Mouse (Mus musculus) c-Kit-positive CD71-positive TER-119-positive erythroid progenitor cells, embryonic 14.5 days (primary cell): ENCODE data around the gene Ccr1.
"Not testable (repeated sequence)": the region's sequence is repeated elsewhere in the genome, so short reads cannot be mapped to it uniquely, and the experiment has no call there.

Experiments used
- DNase-seq: peaks from one replicate; pipeline ENCODE4 v3.0.0-alpha.2; 2013; ENCODE audit warnings: low spot score

Ccr1 gene

DNA sequence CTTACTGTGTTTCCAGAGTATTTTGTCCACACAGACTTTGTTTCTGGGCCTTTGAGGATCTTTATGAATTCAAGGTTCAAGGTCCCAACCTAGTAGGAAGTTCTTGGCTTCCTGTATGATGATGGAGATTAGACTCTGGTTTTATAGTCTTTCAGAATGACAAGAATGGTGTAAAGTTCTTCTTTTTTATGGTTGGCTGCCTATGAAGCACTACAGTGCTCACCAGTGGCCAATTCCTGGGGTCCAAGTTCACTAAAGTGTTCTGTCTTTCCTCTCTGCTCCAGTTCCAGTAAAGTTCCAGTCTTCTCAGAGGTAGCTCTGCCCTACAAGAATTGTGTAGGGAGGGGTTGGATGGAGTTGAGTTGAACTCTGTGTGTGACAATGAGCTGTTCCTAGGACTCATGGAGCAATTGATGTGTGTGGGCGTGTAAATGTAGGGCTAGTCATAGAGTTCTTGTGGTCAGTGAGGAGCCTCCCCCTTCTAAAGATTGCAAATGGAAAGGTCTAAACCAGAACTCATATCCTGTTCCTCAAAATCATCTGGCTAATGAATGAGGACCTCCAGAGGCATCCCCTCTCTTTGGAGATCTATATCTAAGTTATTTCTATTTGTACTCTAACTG lies at the start of gene Ccr1:
TSS of gene Ccr1 (minus strand) at position 403 of the 623 bp plus-strand sequence.
- no peak for DNase-seq

DNA sequence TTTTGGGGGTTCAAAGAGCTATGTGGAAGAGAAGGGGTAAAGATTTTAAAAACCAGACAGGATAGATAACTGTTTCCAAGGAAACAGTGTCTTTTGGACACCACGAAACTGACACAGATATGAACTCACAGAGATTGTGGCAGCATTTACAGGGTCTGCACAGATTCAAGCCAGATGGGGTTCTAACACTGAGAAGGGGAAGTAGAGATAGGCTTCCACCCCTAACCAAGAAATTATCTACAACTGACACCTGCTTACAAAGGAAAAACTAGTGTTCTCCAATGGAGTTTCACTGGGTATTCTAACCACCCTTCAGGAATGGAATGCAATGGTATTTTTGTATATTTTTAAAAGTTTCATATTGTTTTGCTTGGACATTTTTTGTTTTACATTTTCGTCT lies 47.6 kb upstream of the Ccr1 start:
- no peak for DNase-seq

GRCm38 (mm10) chr9:124014985-124015652 lies 46.6 kb upstream of the Ccr1 start:
- no peak for DNase-seq

DNA sequence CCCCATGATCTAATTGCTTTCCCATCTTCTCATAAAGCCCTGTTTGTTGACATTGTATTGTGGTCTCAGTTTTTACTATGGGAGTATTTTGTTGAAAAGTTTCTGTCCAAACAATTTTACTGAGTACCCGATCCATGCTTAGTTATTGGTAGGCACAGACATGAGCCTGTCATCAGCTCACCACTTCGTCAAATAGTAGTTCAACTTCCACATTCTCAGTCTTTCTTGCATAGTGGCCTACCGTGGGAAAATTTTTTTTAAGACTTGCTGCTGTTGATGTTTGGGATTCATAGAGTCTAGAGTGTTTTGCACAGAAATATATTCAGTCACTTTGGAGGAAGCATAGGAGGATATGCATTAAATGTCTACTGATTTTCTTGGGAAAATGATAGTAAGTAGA lies 44.8 kb upstream of the Ccr1 start:
- DNase-seq = no peak

GRCm38 (mm10) chr9:124012691-124013090 lies 44.2 kb upstream of the Ccr1 start:
- DNase-seq = no peak

DNA sequence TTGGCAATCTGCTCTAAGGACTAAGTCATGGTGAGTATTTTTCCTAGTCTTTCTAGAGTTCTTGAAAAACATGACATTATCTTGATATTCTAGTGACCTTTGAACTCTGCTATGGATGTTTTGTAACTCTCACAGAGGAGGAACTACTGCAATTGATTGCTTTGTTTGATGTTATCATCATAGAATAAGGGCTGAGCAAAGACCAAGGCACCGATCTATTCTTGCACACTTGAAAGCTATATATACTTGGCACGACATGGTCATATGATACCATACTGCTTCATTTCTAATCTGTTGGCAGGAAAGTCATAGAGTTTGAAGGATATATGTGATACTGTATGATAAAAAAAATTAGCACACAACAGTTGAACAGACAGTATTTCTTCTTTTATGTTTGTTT lies 31.3 kb upstream of the Ccr1 start:
- DNase-seq = no peak

DNA sequence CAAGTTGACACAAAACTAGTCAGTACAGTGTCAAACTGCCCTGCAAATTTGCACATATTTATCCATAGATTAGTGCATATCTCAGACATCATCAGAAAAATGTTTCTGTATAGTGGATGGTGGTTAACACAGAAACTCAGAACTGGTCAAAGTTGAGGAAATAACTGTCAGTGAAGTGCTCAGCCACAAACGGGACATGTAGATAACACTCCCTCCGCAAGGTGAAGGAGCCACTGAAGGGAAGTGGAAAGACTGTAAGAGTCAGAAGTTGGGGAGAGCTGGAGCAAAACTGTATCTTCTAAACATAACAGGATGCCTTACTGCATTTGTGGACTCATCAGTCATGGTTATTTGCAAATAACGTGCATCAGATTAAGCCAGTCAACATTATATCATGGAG lies 29.2 kb upstream of the Ccr1 start:
- no peak for DNase-seq

- DNase-seq = no peak
Observed at GRCm38 (mm10) chr9:123991312-123991906, 22.9 kb upstream of the Ccr1 start.

- no peak for DNase-seq
Observed at GRCm38 (mm10) chr9:123989671-123990070, 21.2 kb upstream of the Ccr1 start.

- no peak for DNase-seq
Observed at GRCm38 (mm10) chr9:123986217-123986616, 17.7 kb upstream of the Ccr1 start.

GRCm38 (mm10) chr9:123984943-123985342 lies 16.5 kb upstream of the Ccr1 start:
- DNase-seq = no peak

DNA sequence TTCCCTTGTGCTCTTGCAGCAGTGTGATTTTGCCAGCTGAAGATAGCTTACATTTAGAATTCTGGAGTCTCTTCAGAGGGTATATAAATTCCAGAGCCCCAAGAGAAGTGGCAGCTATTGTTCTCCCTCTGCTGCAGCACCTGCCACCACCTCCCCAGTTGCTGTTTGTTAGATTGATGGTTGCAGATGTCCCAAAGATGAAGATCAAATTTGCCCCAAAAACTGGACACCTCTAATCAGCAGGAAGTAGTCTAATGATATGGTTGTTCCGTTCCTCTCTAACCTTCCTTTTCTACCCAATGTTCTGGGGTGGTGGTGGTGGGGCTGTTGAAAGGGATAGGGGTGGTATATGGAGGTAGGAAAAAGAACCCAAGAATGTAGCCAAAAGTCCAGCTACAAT lies 14.2 kb upstream of the Ccr1 start:
- DNase-seq = no peak

- no peak for DNase-seq
Observed at GRCm38 (mm10) chr9:123981909-123982308, 13.4 kb upstream of the Ccr1 start.

GRCm38 (mm10) chr9:123980858-123981475 lies 12.5 kb upstream of the Ccr1 start:
- DNase-seq = not testable (repeated sequence)

- DNase-seq = no peak
Observed at GRCm38 (mm10) chr9:123978308-123978707, 9.8 kb upstream of the Ccr1 start, which contains the start of gene Ccr1l1. TSS of gene Ccr1l1 (minus strand) at chr9:123978408.

GRCm38 (mm10) chr9:123976876-123977663 lies 8.6 kb upstream of the Ccr1 start:
- DNase-seq = no peak

DNA sequence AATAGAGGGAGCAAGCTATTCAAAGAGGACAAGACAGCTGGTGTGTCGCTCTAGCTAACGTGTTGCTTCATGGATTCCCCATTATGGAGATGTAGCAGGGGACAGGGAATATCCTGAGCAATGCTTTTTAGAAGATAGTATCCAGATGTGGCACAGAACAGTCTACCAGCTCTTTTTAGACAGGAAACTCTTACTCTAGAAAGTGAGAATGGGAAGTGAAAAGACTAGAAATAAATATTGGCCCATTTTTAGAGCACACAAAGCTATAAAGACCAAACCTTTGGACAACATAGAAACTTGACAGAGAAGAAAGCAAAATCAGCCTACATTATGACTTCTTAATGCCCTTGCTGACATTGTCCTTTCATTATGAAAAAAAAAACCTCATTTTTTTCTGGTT lies 7.1 kb upstream of the Ccr1 start:
- DNase-seq = no peak

GRCm38 (mm10) chr9:123966858-123967495 lies 1.5 kb downstream of the Ccr1 start:
- DNase-seq = not testable (repeated sequence)

- DNase-seq = no peak
Observed at GRCm38 (mm10) chr9:123964776-123965175, 3.7 kb downstream of the Ccr1 start.

DNA sequence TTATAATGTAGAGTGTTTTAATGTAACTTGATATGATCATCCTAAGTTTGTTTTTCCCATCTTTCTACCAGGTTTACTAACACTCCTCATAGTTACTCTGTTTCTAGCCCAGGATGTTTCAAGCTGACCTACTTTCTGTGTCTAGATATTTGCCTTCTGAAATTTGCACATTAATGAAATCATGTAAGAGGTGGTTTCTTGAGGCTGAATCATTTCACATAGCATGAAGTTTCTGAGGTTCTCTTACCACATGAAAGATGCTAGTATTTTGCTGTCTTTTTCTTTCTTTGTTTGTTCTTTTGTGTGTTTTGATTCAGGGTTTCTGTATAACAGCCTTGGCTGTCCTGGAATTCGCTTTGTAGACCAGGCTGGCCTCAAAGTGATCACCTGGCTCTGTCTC lies 8.3 kb downstream of the Ccr1 start:
- no peak for DNase-seq

DNA sequence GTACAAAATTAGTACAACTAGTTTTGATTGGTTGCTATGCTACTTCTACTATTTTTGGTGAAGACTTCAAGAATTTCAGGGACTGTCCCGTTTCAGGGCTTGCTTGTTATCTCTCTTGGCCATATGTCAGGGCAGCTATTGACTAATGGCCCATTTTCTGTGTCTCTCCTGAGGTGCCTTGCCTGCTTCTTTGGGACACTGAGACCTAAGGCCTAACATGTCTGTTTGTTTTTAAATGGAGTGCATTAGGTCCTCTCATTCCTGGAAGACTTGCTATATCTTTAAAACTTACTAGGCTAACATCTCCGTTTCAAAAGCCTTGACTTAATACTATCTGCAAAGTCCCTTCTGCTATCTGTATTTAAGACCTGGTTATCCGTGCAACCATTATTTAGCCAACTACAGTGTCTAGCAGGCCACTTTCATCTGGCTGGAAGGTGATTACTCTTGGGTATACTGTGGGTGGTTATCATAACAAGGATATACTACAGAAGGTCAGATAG lies 10.5 kb downstream of the Ccr1 start:
- DNase-seq = peak; percentile 81

DNA sequence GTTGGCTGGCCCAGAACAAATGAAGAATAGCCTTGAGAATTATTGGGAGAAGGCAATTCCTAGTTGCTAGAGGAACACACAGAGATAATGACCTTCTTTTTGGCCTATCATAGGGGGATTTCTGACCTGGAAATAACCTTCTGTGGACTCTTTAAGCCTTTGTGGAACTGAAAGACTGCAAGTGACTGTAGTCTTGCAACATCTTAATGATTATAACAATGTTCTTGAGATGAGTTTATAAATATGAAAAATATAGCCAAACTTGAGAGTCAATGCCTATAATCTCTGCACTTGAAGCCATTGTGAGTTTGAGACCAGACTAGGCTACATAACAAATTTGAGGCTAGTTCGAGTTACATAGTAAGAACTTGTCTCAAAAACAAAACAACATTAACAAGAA lies 11.6 kb downstream of the Ccr1 start:
- no peak for DNase-seq
